Mouse (Mus musculus) retina, postnatal 7 days (tissue): ENCODE measurements at regions not wholly inside any gene's neighbourhood (a gene's known extent, or its start where the extent isn't known, plus 50 kb on each side); places are given as distances from the start of the nearest gene placed in this dataset.

Experiments used
- DNase-seq: peaks from one replicate; pipeline ENCODE4 v3.0.0-alpha.2; 2012; ENCODE audit warnings: low read depth, low spot score

DNA sequence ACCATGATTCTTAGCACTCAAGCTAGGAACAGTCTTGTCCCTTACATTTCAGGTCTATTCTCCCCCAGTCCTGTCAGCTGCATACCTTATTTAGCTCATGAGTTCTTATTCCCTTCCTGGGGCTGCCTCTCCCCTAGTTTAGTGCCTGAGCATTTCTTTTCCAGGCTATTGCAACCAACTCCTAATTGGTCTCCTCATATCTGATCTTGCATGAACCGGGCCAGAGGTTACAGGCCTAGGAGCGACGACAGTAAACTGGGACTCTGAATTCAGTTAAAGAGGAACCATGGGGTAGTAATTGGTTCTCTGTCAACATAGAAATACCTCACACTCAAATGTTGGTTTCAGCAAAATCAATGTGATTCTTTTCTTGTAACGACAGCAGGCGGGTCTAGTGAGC lies 195.9 kb downstream of the Kit start:
- no peak for DNase-seq

GRCm38 (mm10) chr5:75767213-75767612 lies 192.5 kb downstream of the Kit start:
- DNase-seq = no peak

DNA sequence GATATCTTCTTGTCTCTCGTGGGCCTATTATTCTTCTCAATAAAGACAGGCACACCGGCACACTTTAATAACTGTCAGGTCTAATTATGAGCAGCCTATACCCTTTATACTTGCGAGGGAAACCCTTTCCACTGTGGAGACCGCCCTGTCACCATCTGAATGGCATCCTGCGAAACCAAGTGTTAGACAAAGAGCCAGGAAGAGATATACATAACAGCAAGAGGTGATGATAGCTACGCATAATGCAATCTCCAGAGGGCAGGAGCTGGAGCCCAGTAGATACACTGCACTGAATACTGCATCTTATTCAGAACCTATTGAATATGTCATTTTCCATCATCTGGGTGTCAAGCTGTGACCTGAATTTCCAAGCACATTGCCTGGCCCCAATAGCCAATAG lies 187.7 kb downstream of the Kit start:
- no peak for DNase-seq

- DNase-seq = no peak
Observed at GRCm38 (mm10) chr5:75761459-75762310, 187.0 kb downstream of the Kit start.

- DNase-seq = no peak
Observed at GRCm38 (mm10) chr5:75756168-75756567, 181.5 kb downstream of the Kit start.

GRCm38 (mm10) chr5:75754356-75754755 lies 179.6 kb downstream of the Kit start:
- DNase-seq = no peak

GRCm38 (mm10) chr5:75745311-75745710 lies 170.6 kb downstream of the Kit start:
- no peak for DNase-seq

DNA sequence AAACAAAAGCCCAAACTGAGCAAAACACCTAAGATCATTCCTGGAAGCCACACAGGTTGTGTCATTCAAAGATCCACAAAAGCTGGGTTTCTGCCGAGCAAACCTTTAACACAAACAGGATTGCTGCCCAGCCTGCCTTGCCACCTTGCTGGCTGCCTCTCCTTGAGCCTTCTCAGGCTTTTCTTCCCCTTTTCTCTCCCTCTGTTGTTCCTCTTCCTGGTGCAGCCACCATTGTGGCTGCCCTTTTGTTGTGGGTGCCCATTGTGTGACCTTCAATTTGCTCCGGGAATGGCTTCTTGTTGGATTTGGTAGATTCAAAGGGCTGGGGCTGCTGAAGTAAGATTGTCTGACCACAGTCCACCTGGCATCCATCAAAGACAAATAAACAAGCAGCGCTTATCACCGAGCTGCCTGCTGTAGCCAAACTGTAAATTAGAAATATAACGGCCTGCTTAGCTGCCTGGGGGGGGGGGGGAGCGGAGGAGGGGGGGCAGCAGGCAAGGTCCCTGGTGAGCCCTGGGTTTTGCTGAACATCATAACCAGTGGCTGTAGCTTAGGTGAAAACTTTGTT lies 169.8 kb downstream of the Kit start:
- no peak for DNase-seq

GRCm38 (mm10) chr5:75739336-75739735 lies 164.6 kb downstream of the Kit start:
- no peak for DNase-seq

GRCm38 (mm10) chr5:75738445-75738844 lies 163.7 kb downstream of the Kit start:
- no peak for DNase-seq

DNA sequence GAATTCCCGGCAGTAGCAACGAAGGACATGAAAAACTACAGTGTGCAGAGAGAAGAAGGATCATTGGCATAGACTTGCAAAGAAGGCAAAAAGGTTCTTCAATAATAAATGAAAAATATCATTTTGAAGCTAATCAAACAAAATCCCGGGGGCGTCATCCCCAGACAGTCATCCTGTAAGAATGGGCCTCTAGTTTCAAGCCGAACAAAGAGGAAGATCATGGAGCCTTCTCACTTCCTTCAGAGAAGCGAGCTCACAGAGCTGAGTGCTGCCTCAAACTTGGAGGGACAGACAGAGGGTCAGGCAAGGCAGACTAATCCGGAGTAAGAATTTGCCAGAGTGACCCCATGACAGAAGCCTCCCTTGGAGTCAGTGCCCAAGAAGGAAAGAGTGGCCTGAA lies 163.0 kb downstream of the Kit start:
- DNase-seq = no peak

GRCm38 (mm10) chr5:75736318-75736717 lies 161.6 kb downstream of the Kit start:
- no peak for DNase-seq

- DNase-seq = no peak
Observed at GRCm38 (mm10) chr5:75734508-75734907, 159.8 kb downstream of the Kit start.

GRCm38 (mm10) chr5:75734043-75734442 lies 159.3 kb downstream of the Kit start:
- no peak for DNase-seq

GRCm38 (mm10) chr5:75731236-75731635 lies 156.5 kb downstream of the Kit start:
- DNase-seq = no peak

DNA sequence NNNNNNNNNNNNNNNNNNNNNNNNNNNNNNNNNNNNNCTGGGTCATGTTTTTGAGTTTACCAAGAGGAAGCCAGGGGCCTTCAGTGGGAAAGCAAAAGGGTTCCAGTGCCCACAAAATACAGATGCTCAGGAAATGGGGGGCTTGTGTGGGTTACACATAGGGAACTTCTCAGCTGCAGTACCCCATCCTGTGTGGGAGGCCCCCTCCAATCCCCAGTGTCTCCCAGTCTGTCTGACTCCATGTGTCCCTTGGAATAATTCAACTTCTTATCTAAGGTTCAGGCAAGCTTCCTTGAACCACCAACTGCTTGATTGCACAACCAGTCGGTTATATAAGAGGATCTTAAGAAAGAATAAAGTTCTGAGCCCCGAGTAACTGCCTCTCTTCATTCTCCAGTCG lies 156.0 kb downstream of the Kit start:
- DNase-seq = no peak

DNA sequence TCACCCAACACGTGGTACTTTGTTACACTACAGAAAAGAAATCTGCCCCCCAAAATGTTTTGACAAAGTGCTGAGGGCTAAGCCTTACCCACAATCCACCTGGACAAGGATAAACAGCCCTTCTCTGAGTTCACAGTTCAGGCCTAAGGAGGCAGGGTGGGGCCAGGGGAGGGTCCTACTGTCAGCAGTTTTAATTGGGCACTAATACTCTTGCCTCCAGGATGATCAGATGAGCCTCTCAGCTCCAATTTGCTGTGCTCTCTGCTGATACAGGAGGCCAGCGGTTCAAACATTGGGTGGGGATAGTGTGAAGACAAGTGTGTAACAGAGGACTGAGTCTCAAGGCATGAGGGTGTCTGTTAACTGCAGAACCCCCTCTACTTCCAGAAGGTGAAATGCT lies 146.6 kb downstream of the Kit start:
- no peak for DNase-seq

GRCm38 (mm10) chr5:75720091-75720940 lies 145.6 kb downstream of the Kit start:
- DNase-seq = no peak

DNA sequence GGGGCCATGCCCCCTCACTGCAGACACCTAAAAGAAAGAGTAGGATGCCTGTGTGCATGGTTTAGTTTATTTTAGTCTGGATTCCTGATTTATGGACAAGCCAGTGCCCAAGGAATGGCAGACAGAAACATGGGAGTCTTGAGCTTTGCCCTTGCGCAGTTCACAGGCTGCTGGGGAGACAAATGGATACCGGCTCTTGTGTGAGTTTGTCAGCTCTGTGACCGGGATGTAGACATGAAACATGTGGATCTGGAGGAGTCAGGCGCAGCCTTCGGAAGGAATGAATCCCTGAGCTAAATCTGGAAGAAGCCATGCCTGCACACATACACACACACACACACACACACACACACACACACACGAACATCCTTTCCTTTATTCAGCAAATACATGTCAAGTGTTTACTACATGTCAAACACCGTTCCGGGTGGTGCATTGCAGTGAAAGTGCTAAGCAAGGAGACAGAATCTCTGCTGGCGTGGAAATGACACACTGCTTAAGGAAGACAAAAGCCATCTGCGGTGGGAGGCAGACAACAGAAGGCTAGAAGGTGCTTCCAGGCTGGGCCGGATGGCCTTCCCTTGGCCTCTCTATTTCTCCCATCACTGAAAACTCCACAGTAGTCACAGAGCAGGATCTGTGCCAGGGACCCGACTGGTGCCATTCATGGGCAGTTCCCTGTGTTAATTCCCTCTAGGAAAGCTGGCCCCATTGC lies 144.0 kb downstream of the Kit start:
- DNase-seq = no peak
